Mouse (Mus musculus): ENCODE data around the gene Cyp17a1.

GRCm38 (mm10) chr19:46701156-46701555 is 28.2 kb upstream of the Cyp17a1 start:
- TF ChIP-seq POLR2A (IDR thresholded peaks at IDR 0.05; ENCODE audit: extremely low read depth, insufficient read depth, low read length) (no peak), CTCF (IDR thresholded peaks at IDR 0.05; ENCODE audit: low read depth, low read length) (no peak)

All from liver, adult 2 months (tissue).